Comparison of ENCODE assay signal across 8 mouse cellular contexts in genomic region chr6:99692206-99692915, GRCm38 (mm10). TPM values are rescaled to one million over a fixed set of nuclear protein-coding genes. Genes with fewer than 3 reads are reported as not detected.
A peak's percentile ranks its signal among the peaks of the same experiment; 100 is the strongest.
DNase-seq lines count a peak whose midpoint lies in the region; ATAC-seq and TF ChIP-seq lines count a peak whose summit lies in the region.

Gpr27 (plus strand) TSS chr6:99692679.

- 2% methylated on average over 59 of the region's 112 CpGs for WGBS in kidney, embryonic 14.5 days
- 3% methylated on average over 91 of the region's 112 CpGs for WGBS in bone marrow, adult 2 months
- under 1% methylated on average over 99 of the region's 112 CpGs for WGBS in embryonic facial prominence, embryonic 15.5 days
- WGBS in hindbrain, embryonic 10.5 days, result under 1% methylated on average over 109 of the region's 112 CpGs

- TF ChIP-seq POLR2A in bone marrow, adult 2 months (IDR thresholded peaks at IDR 0.05; ENCODE audit: borderline replicate concordance, control insufficient read depth, low read depth, low read length), result no peak

- no peaks in the 10 kb centered on the region for H3K36me3 ChIP-seq in kidney, embryonic 14.5 days (ENCODE audit: control insufficient read depth, insufficient read depth, low read length)
- no peaks in the 10 kb centered on the region for H3K36me3 ChIP-seq in embryonic facial prominence, embryonic 15.5 days
- no peaks in the 10 kb centered on the region for H3K36me3 ChIP-seq in hindbrain, embryonic 10.5 days

- H3K27me3 ChIP-seq in kidney, embryonic 14.5 days (ENCODE audit: control insufficient read depth, insufficient read depth, low read length), result peaks cover 59% of the 10 kb centered on the region
- H3K27me3 ChIP-seq in embryonic facial prominence, embryonic 15.5 days, result peaks cover 47% of the 10 kb centered on the region
- peaks cover 84% of the 10 kb centered on the region for H3K27me3 ChIP-seq in hindbrain, embryonic 10.5 days (ENCODE audit: insufficient read depth, poor library complexity, severe bottlenecking)

- peak within 1 kb of the TSS; percentile 82 for H3K4me3 ChIP-seq in kidney, embryonic 14.5 days (ENCODE audit: low read length)
- peak within 1 kb of the TSS; percentile 62 for H3K4me3 ChIP-seq in bone marrow, adult 2 months (replicated peaks; ENCODE audit: control insufficient read depth, low read depth, low read length)
- H3K4me3 ChIP-seq in embryonic facial prominence, embryonic 15.5 days (replicated peaks), result peak within 1 kb of the TSS; percentile 76
- H3K4me3 ChIP-seq in hindbrain, embryonic 10.5 days, result peak within 1 kb of the TSS; percentile 77

- ATAC-seq in kidney, embryonic 14.5 days (ENCODE audit: low FRiP score, low TSS enrichment), result peak; percentile 68
- ATAC-seq in embryonic facial prominence, embryonic 15.5 days (ENCODE audit: insufficient number of reproducible peaks, low FRiP score, low TSS enrichment, low read depth), result peak; percentile 75

- H3K9me3 ChIP-seq in kidney, embryonic 14.5 days (ENCODE audit: control insufficient read depth, low read length), result no peaks in the 10 kb centered on the region
- no peaks in the 10 kb centered on the region for H3K9me3 ChIP-seq in embryonic facial prominence, embryonic 15.5 days (replicated peaks)
- H3K9me3 ChIP-seq in hindbrain, embryonic 10.5 days, result no peaks in the 10 kb centered on the region

- intact Hi-C loops in left cerebral cortex, postnatal 36 days (cut with DNase I), result no loop called here

- TF ChIP-seq CTCF in bone marrow, adult 2 months (IDR thresholded peaks at IDR 0.05; ENCODE audit: control insufficient read depth, insufficient read depth, low read length), result no peak

- no peak for DNase-seq in kidney, adult 8-10 months
- peak; percentile 70 for DNase-seq in hindbrain, embryonic 10.5 days (ENCODE audit: low spot score)
- peak; percentile 60 to 76 for DNase-seq in left cerebral cortex, postnatal 36 days (ENCODE audit: low spot score in 2 of 2)
- peak; percentile 75 for DNase-seq in neural tube, embryonic 10.5 days (ENCODE audit: extremely low spot score, low spot score)
- peak; percentile 39 to 64 for DNase-seq in urinary bladder, postnatal 4 days (ENCODE audit: low spot score in 2 of 2)

- no peak within 1 kb of the TSS for H3K27ac ChIP-seq in kidney, embryonic 14.5 days (ENCODE audit: low read depth, low read length)
- H3K27ac ChIP-seq in bone marrow, adult 2 months (ENCODE audit: control insufficient read depth, insufficient read depth, low read depth, low read length, poor library complexity), result peak within 1 kb of the TSS; percentile 52; the same call in 1 of the 2 replicates
- H3K27ac ChIP-seq in embryonic facial prominence, embryonic 15.5 days (replicated peaks), result peak within 1 kb of the TSS; percentile 71; the same call in 1 of the 2 replicates
- H3K27ac ChIP-seq in hindbrain, embryonic 10.5 days, result peak within 1 kb of the TSS; percentile 89

- H3K4me1 ChIP-seq in kidney, embryonic 14.5 days (ENCODE audit: control insufficient read depth, insufficient read depth, low read length), result peaks cover 7% of the 10 kb centered on the region
- no peaks in the 10 kb centered on the region for H3K4me1 ChIP-seq in bone marrow, adult 2 months (ENCODE audit: control insufficient read depth, insufficient read depth, low read length)
- peaks cover 22% of the 10 kb centered on the region for H3K4me1 ChIP-seq in embryonic facial prominence, embryonic 15.5 days
- peaks cover 23% of the 10 kb centered on the region for H3K4me1 ChIP-seq in hindbrain, embryonic 10.5 days (replicated peaks)

- H3K9ac ChIP-seq in kidney, embryonic 14.5 days (ENCODE audit: low read depth, low read length), result peak within 1 kb of the TSS; percentile 83
- peak within 1 kb of the TSS; percentile 53 for H3K9ac ChIP-seq in embryonic facial prominence, embryonic 15.5 days

- H3K4me2 ChIP-seq in kidney, embryonic 14.5 days (replicated peaks; ENCODE audit: low read depth, low read length), result peak within 1 kb of the TSS; percentile 96
- H3K4me2 ChIP-seq in embryonic facial prominence, embryonic 15.5 days (replicated peaks), result peak within 1 kb of the TSS; percentile 92

RNA-seq across cellular contexts. Expression of gene Gpr27, which starts in this region (rescaled TPM):
- polyA plus RNA-seq in kidney, embryonic 14.5 days (2014; fragmentation: Nextera tagmentation; extraction: Ambion mirVana), result 3.4 and 5.0 TPM in 2 replicates
- 1.3 and 1.7 TPM in 2 replicates for polyA plus RNA-seq in bone marrow, adult 2 months (2011; ENCODE audit: insufficient read depth, insufficient read length, low replicate concordance, missing spikeins)
- 7.0 and 7.5 TPM in 2 replicates for polyA plus RNA-seq in embryonic facial prominence, embryonic 15.5 days (2015; fragmentation: Nextera tagmentation; extraction: Ambion mirVana)
- polyA plus RNA-seq in hindbrain, embryonic 10.5 days (2016; fragmentation: Nextera tagmentation; extraction: Ambion mirVana), result 0.98 and 2.1 TPM in 2 replicates
- 10 to 100 TPM; 44.7 to 48.2 TPM for total RNA-seq in left cerebral cortex, postnatal 36 days (2021)

Comparison
In these comparisons a context has a peak if more than half of its experiments do, and no peak if none do; other contexts are left out.
1. DNase-seq: peak in hindbrain, embryonic 10.5 days (single experiment), left cerebral cortex, postnatal 36 days (2 of 2), neural tube, embryonic 10.5 days (single experiment) and urinary bladder, postnatal 4 days (2 of 2); none in kidney, adult 8-10 months (0 of 2).
2. Peak in every context shown above with its lines, with median percentiles within 50 percentile points of each other: H3K4me3 ChIP-seq.